Mouse (Mus musculus): ENCODE data around the gene Plekhj1.
"Not testable (repeated sequence)": the region's sequence is repeated elsewhere in the genome, so short reads cannot be mapped to it uniquely, and the experiment has no call there.

The Plekhj1 gene

GRCm38 (mm10) chr10:80826151-80827062, 28.0 kb upstream of the Plekhj1 start, which contains the start of gene Oaz1:
Gene Oaz1 (plus strand): TSS chr10:80826656.
- DNase-seq (ENCODE audit: low spot score in 2 of 2), result peak; percentile 100

GRCm38 (mm10) chr10:80824827-80825226, 26.4 kb upstream of the Plekhj1 start:
- no peak for DNase-seq (ENCODE audit: low spot score in 2 of 2)

- no peak for DNase-seq (ENCODE audit: low spot score in 2 of 2)
These were observed 25.6 kb upstream of the Plekhj1 start for GRCm38 (mm10) chr10:80823847-80824643.

- DNase-seq (ENCODE audit: low spot score in 2 of 2), result no peak
These were observed 24.9 kb upstream of the Plekhj1 start for GRCm38 (mm10) chr10:80823316-80823715.

- DNase-seq (ENCODE audit: low spot score in 2 of 2), result no peak
These were observed 24.1 kb upstream of the Plekhj1 start for GRCm38 (mm10) chr10:80822528-80822927.

- no peak for DNase-seq (ENCODE audit: low spot score in 2 of 2)
These were observed 23.6 kb upstream of the Plekhj1 start for GRCm38 (mm10) chr10:80821991-80822390.

- DNase-seq (ENCODE audit: low spot score in 2 of 2), result no peak
These were observed 21.0 kb upstream of the Plekhj1 start for GRCm38 (mm10) chr10:80819406-80819805.

- no peak for DNase-seq (ENCODE audit: low spot score in 2 of 2)
These were observed 20.3 kb upstream of the Plekhj1 start for GRCm38 (mm10) chr10:80818599-80819281.

- DNase-seq (ENCODE audit: low spot score in 2 of 2), result not testable (repeated sequence)
These were observed 19.5 kb upstream of the Plekhj1 start for GRCm38 (mm10) chr10:80817955-80818354.

GRCm38 (mm10) chr10:80817164-80817563, 18.7 kb upstream of the Plekhj1 start:
- DNase-seq (ENCODE audit: low spot score in 2 of 2), result no peak

GRCm38 (mm10) chr10:80816303-80816702, 17.9 kb upstream of the Plekhj1 start:
- not testable (repeated sequence) for DNase-seq (ENCODE audit: low spot score in 2 of 2)

GRCm38 (mm10) chr10:80814800-80815199, 16.4 kb upstream of the Plekhj1 start:
- no peak for DNase-seq (ENCODE audit: low spot score in 2 of 2)

GRCm38 (mm10) chr10:80813366-80813765, 14.9 kb upstream of the Plekhj1 start, which contains the start of gene Jsrp1:
Gene Jsrp1 (minus strand): TSS chr10:80813498.
- DNase-seq (ENCODE audit: low spot score in 2 of 2), result no peak

- DNase-seq (ENCODE audit: low spot score in 2 of 2), result no peak
These were observed 14.1 kb upstream of the Plekhj1 start for GRCm38 (mm10) chr10:80812391-80813041.

GRCm38 (mm10) chr10:80810084-80810483, 11.7 kb upstream of the Plekhj1 start:
- no peak for DNase-seq (ENCODE audit: low spot score in 2 of 2)

GRCm38 (mm10) chr10:80808985-80809632, 10.7 kb upstream of the Plekhj1 start:
- DNase-seq (ENCODE audit: low spot score in 2 of 2), result peak in 1 of 2 experiments; percentile 63

- DNase-seq (ENCODE audit: low spot score in 2 of 2), result no peak
These were observed 9.9 kb upstream of the Plekhj1 start for GRCm38 (mm10) chr10:80808099-80808984.

- DNase-seq (ENCODE audit: low spot score in 2 of 2), result peak; percentile 89 to 90
These were observed 8.7 kb upstream of the Plekhj1 start for GRCm38 (mm10) chr10:80807057-80807627.

- peak in 1 of 2 experiments; percentile 30 for DNase-seq (ENCODE audit: low spot score in 2 of 2)
These were observed 8.1 kb upstream of the Plekhj1 start for GRCm38 (mm10) chr10:80806341-80807056.
